Mouse (Mus musculus) kidney, embryonic 15.5 days (tissue): ENCODE measurements around the gene Dnm3. TPM values are rescaled to one million over a fixed set of nuclear protein-coding genes. Genes with fewer than 3 reads are reported as not detected.

Experiments
- ATAC-seq: fragments of 200-750 bp; cut with Nextera tagmentation; replicated peaks from 2 replicates; pipeline ENCODE4 v1.8.0; 2017; ENCODE audit warnings: moderate TSS enrichment; ENCODE audit not compliant: low FRiP score
- H3K27ac ChIP-seq: fragments of 300-500 bp; sonication (generic); 2 replicates; pipeline ENCODE4 v1.5.1; 2015; ENCODE audit warnings: mild to moderate bottlenecking, inconsistent platforms
- H3K27me3 ChIP-seq: fragments of 300-500 bp; sonication (generic); 2 replicates; pipeline ENCODE4 v1.6.1; 2015; ENCODE audit warnings: inconsistent platforms
- H3K36me3 ChIP-seq: fragments of 300-500 bp; sonication (generic); 2 replicates; pipeline ENCODE4 v1.6.1; 2015; ENCODE audit warnings: inconsistent platforms
- H3K4me1 ChIP-seq: fragments of 300-500 bp; sonication (generic); 2 replicates; pipeline ENCODE4 v1.6.1; 2015; ENCODE audit warnings: inconsistent platforms
- H3K4me2 ChIP-seq: fragments of 300-500 bp; sonication (generic); 2 replicates; pipeline ENCODE4 v1.6.1; 2015; ENCODE audit warnings: moderate library complexity, mild to moderate bottlenecking, inconsistent platforms
- H3K4me3 ChIP-seq: fragments of 300-500 bp; sonication (generic); replicated peaks from 2 replicates; pipeline ENCODE4 v1.5.1; 2015; ENCODE audit warnings: mild to moderate bottlenecking, inconsistent platforms
- H3K9ac ChIP-seq: fragments of 300-500 bp; sonication (generic); 2 replicates; pipeline ENCODE4 v1.6.1; 2015; ENCODE audit warnings: mild to moderate bottlenecking, inconsistent platforms
- H3K9me3 ChIP-seq: fragments of 300-500 bp; sonication (generic); replicated peaks from 2 replicates; pipeline ENCODE4 v1.6.1; 2016; ENCODE audit warnings: inconsistent platforms
- WGBS: fragments of 180-500 bp; shearing (Covaris S2); methylation state at CpG from one replicate; pipeline ENCODE4 v1.1.7; 2015; ENCODE audit warnings: mixed read lengths; 5-methylcytosine and 5-hydroxymethylcytosine counted together
- polyA plus RNA-seq: library from polyadenylated mRNA; unstranded; fragments of >200 nt; fragmentation: Nextera tagmentation; extraction: Ambion mirVana; gene quantifications from 2 replicates; pipeline ENCODE4 v1.2.1, GENCODE M21; 2015

The Dnm3 gene
- polyA plus RNA-seq, 1 experiment from 2014 or later: 7.6 TPM

DNA sequence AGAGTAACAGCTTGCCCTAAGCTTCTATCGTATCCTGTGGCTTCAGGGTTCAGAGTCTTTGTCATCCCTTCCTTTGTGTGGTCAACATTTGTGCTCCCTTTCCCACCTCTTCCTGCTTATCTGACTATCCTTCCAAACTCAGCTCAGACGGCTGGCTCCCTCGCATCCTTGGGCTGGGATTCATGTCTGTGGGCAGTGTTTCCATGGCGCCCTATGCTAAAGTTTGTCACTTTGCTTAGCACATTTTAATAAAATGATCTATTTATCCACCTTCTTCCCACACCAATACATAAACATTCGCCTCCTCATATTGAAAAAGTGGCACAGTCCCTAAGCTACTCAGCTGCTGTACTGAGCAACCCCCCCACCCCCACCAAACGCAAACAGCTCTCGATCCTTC lies 165.7 kb downstream of the Dnm3 start:
- no peak for ATAC-seq
- Histone ChIP-seq H3K4me2 (no peak overlapping the region), H3K36me3 (no peaks in the 10 kb centered on the region), H3K4me1 (peaks cover 6% of the 10 kb centered on the region; the same call in 1 of the 2 replicates), H3K9ac (no peak overlapping the region), H3K9me3 (no peaks in the 10 kb centered on the region), H3K27me3 (no peaks in the 10 kb centered on the region), H3K27ac (no peak overlapping the region), H3K4me3 (no peak overlapping the region)
- WGBS: 80% methylated on average over 7 of the region's 7 CpGs

DNA sequence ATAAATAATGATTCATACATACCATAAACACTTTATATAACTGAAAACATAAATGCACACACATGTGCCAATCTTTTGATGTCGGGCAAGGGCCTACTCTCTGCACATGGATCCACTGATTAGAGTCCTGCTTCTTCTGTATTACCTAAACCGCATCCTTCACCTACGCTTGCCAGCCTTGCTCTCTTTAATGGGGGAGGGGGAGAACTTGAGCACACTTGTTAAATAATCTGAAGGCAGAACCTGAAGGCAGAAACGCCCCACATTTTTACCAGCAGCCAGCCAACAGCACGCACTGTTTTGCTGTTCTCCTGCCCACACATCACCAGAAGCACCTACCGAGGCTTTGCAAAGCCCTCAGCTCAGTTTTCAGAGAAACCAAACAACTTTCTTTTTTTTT lies 172.6 kb downstream of the Dnm3 start:
- H3K27ac ChIP-seq: peak overlapping the region; percentile 52; the same call in 1 of the 2 replicates

DNA sequence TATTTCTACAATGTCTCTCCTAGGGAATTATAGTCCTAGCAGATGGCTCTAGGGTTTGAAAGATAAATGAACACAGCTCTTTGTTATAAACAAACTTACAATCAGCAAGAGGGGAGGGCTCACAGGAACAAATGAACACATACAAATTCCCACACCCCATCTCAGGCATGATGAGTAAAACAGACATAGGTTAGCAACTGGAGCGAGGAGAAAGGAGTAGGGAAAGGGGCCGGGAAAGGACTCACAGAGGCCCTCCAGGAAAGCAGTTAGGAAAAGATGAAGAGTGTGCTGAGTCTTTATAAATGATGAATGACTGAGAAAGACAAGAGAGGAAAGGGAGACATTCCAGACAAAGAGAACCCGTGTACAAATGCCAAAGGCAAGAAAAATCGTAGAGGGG lies 175.4 kb downstream of the Dnm3 start:
- Histone ChIP-seq H3K36me3 (no peaks in the 10 kb centered on the region), H3K4me3 (no peak overlapping the region), H3K9me3 (no peaks in the 10 kb centered on the region), H3K27me3 (no peaks in the 10 kb centered on the region), H3K4me1 (peaks cover 15% of the 10 kb centered on the region), H3K9ac (no peak overlapping the region), H3K4me2 (0 out of 2 replicates have a peak overlapping the region, but pooled peaks have one; percentile 7), H3K27ac (peak overlapping the region; percentile 60)
- 33% methylated on average over 4 of the region's 4 CpGs for WGBS
- ATAC-seq: no peak; the same call in 1 of the 2 replicates

More for the DNA sequence above, 172.6 kb downstream of the Dnm3 start:
- H3K9ac ChIP-seq: no peak overlapping the region
- no peak overlapping the region for H3K4me3 ChIP-seq
- H3K9me3 ChIP-seq: no peaks in the 10 kb centered on the region
- H3K36me3 ChIP-seq: no peaks in the 10 kb centered on the region
- H3K4me2 ChIP-seq: no peak overlapping the region
- H3K4me1 ChIP-seq: peaks cover 15% of the 10 kb centered on the region
- no peak for ATAC-seq
- 54% methylated on average over 6 of the region's 6 CpGs for WGBS
- no peaks in the 10 kb centered on the region for H3K27me3 ChIP-seq

DNA sequence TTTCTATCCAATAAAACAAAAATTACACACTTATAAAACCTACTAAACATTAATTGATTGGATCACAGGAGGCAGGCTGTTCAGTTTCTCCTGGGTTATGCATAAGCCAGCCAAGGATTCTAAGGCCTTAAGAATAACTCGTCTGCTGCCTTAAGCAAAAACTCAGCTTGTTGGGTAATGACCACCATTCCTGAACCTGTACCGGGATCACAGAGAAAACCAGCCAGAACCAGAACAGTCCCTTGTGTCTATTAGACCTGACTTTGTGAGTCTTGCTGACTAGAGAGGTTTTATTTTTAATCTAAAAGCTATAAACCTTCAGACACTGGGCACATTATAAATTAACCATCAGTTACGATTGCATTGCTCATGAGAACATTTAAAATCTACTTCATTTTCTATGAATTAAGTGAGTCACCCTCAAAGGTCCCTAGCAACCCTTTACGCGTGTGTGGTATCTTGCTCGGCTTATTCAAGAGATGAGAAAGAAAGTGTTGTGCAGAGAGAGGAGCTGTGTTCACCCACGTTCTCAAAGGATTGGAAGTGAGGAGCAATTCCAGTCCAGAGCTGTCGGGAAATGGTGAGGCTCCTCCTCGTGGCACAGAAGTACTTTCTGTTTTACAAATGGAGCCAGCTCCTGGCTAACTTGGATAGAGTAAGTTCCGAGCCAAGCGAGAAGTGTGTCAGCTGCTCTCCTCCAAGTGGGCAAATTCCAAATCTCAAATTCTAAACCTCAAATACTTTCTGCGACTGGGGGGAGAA lies 178.1 kb downstream of the Dnm3 start:
- H3K4me2 ChIP-seq: no peak overlapping the region
- 75% methylated on average over 12 of the region's 12 CpGs for WGBS
- no peak overlapping the region for H3K9ac ChIP-seq
- H3K4me1 ChIP-seq: 0 out of 2 replicates have a peak, but pooled peaks cover 6% of the 10 kb centered on the region
- H3K27ac ChIP-seq: no peak overlapping the region
- ATAC-seq: no peak
- no peaks in the 10 kb centered on the region for H3K9me3 ChIP-seq
- H3K27me3 ChIP-seq: no peaks in the 10 kb centered on the region
- H3K4me3 ChIP-seq: no peak overlapping the region
- H3K36me3 ChIP-seq: no peaks in the 10 kb centered on the region

DNA sequence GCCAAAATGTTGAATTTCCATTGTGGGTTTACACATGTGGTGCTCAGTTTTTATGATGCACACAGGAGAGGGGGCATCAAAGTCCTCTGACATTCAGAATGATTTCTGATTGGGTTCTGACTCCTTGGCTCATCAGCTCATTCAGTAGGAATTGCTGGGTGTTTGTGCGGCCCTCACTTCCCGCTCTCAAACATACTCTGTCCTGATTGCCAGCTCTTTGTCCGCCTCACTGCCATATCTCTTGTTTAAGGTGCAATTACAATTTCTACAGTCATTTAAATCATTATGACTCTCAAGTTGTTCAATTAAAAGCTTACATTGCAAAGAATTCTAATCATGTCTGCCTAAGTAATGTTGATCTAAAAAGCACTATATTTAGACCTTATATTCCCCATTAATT lies 179.3 kb downstream of the Dnm3 start:
- Histone ChIP-seq H3K36me3 (no peaks in the 10 kb centered on the region), H3K27ac (no peak overlapping the region), H3K4me1 (peaks cover 8% of the 10 kb centered on the region; the same call in 1 of the 2 replicates), H3K9ac (no peak overlapping the region), H3K4me2 (no peak overlapping the region), H3K4me3 (no peak overlapping the region), H3K9me3 (no peaks in the 10 kb centered on the region), H3K27me3 (no peaks in the 10 kb centered on the region)
- no peak for ATAC-seq
- WGBS: 88% methylated on average over 3 of the region's 3 CpGs

DNA sequence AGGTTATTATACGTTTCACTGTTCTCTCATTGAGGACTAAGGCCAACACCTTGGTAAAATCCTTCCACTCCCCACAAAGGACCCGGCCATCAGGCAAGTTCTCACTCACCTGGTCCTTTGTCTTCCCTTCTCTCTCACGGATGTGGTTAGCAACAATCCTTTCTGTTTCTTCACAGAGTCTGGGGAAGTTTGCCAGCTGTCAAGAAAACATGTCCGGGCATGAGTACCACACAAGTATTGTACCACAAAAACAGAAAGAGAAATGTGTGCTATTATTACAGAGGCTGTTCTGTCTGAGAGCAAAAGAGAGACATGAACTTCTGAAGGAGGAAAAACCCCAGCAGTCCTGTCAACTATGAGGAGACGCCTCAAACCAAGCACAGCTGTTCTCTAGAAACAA lies 182.4 kb downstream of the Dnm3 start:
- Histone ChIP-seq H3K36me3 (no peaks in the 10 kb centered on the region), H3K4me3 (no peak overlapping the region), H3K4me2 (no peak overlapping the region), H3K27ac (no peak overlapping the region), H3K9ac (no peak overlapping the region), H3K4me1 (peaks cover 3% of the 10 kb centered on the region; the same call in 1 of the 2 replicates), H3K27me3 (no peaks in the 10 kb centered on the region), H3K9me3 (no peaks in the 10 kb centered on the region)
- no peak for ATAC-seq
- 87% methylated on average over 5 of the region's 5 CpGs for WGBS

DNA sequence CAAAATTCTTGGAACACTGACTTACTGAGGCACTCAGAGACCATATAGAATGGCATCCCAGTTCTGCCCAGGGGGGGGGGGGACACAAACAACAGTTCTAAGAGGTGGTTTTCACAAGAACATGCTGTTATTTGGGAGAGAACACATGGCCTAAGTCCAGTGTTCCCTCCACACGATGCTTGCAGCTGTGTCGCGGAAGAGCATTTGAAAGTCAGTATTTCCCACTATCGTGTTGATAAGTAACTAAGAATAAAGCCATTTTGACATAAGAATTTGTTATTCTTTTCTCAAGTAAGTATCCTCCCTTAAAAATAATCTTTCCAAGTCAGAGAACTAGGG lies 183.3 kb downstream of the Dnm3 start:
- Histone ChIP-seq H3K27me3 (no peaks in the 10 kb centered on the region), H3K36me3 (no peaks in the 10 kb centered on the region), H3K9ac (no peak overlapping the region), H3K27ac (peak overlapping the region; percentile 58), H3K4me2 (no peak overlapping the region), H3K9me3 (no peaks in the 10 kb centered on the region), H3K4me3 (no peak overlapping the region), H3K4me1 (peaks cover 3% of the 10 kb centered on the region; the same call in 1 of the 2 replicates)
- no peak for ATAC-seq
- 69% methylated on average over 4 of the region's 4 CpGs for WGBS

DNA sequence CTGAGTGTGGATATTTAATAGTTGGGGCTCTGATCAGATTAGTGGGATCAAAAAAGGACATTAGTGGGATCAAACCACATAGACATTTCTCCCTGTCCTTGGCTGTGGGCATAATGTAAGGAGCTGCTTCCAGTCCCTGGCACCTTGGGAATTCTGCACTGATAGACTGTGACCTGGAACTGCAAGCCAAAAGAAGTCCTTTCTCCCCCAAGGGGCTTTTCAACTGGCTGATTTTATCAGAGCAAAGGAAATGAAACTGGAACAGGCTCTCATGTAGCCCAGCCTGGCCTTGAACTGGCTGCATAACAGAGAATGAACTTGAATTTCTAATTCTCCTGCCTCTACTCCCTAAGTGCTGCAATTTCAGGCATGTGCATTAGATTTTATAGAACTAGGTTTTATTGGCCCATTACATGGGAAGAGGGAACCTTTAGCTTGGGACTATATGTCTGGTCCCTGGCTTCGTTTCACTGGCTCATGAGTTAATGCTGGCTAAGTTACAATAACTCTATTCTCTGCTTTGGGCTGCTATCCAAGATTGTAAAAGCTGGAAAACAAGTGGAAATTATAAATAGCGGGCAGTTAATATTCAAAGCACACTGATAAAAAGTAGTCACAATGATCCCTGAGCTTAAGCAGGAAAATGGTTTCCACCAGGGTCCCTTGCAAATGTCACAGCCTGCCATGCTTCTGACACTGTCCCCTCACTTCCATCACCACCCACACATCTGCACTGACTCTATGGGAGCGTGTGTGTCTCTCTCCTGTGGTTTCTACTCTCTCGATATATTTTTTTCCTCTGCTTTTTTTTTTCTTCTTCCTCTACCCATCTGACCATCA lies 183.9 kb downstream of the Dnm3 start:
- H3K36me3 ChIP-seq: no peaks in the 10 kb centered on the region
- H3K4me1 ChIP-seq: peaks cover 3% of the 10 kb centered on the region; the same call in 1 of the 2 replicates
- no peak for ATAC-seq
- H3K4me2 ChIP-seq: no peak overlapping the region
- H3K9ac ChIP-seq: no peak overlapping the region
- H3K27me3 ChIP-seq: no peaks in the 10 kb centered on the region
- 61% methylated on average over 4 of the region's 4 CpGs for whole genome bisulfite sequencing
- H3K9me3 ChIP-seq: no peaks in the 10 kb centered on the region
- H3K27ac ChIP-seq: peak overlapping the region; percentile 58
- no peak overlapping the region for H3K4me3 ChIP-seq

DNA sequence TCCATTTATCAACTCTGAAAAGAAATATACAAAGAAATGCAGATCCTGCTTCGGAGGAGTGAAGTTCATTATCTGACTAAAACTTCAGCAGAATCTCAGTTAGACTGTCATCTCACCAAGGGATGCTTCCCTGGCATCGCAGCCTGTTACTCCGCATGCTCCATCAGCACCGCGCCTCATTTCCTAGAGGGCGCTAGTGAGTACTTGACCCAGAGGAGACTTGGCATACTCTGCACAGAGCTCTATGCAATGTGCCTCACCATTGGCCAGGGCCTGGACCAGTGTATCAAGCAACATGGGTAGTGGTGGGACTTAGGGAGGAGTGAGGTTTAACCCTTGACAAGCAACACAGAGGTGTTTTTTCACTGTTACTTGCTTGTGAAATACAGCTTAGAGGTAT lies 190.9 kb downstream of the Dnm3 start:
- Histone ChIP-seq H3K9ac (no peak overlapping the region), H3K27ac (no peak overlapping the region), H3K9me3 (no peaks in the 10 kb centered on the region), H3K27me3 (no peaks in the 10 kb centered on the region), H3K4me3 (no peak overlapping the region), H3K4me1 (peaks cover 7% of the 10 kb centered on the region), H3K36me3 (no peaks in the 10 kb centered on the region), H3K4me2 (no peak overlapping the region)
- 58% methylated on average over 6 of the region's 6 CpGs for WGBS
- ATAC-seq: no peak

DNA sequence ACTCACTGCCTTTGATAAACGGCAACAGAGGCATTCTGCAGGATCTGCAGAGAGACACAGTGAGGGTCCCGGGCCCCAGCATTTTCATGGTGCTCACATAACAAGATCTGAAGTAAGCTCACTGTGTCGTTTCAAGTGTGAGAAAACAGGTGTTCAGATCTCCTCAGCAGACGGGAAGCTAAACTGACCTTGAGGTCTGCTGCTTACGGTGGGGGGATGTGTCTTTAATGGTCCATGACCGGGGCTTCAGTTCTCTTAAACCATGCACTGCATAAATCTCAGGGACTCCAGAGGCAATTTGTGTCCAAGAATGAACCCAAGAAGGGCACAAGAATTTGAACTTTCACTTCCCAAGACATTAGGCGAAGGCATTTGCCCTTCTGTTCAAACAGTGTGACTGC lies 195.9 kb downstream of the Dnm3 start:
- WGBS: 6% methylated on average over 7 of the region's 7 CpGs

DNA sequence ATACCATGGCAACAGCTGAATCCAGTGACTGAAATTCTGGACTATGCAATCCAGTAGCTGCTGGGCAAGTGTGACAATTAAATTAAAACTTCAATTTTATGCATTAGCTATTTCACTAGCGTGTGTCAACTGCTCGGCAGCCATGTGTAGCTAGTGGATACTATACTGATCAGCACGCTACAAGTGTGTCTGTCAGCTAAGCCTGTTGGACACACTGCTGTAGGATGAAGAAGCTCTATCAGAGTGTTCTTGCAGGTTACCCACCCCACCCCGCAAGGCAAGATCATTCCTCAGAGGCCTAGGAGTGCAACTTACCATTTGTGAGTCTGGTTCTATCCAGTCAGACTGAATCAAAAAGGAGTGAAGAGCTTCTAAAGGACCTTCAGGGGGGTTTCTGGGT lies 197.8 kb downstream of the Dnm3 start:
- Histone ChIP-seq H3K9me3 (no peaks in the 10 kb centered on the region), H3K27me3 (no peaks in the 10 kb centered on the region), H3K4me1 (peaks cover 13% of the 10 kb centered on the region), H3K27ac (no peak overlapping the region), H3K4me3 (no peak overlapping the region), H3K4me2 (no peak overlapping the region), H3K36me3 (no peaks in the 10 kb centered on the region), H3K9ac (no peak overlapping the region)
- ATAC-seq: no peak
- 91% methylated on average over 4 of the region's 4 CpGs for WGBS

More for the DNA sequence above, 195.9 kb downstream of the Dnm3 start:
- H3K4me3 ChIP-seq: no peak overlapping the region
- peaks cover 13% of the 10 kb centered on the region for H3K4me1 ChIP-seq
- H3K27me3 ChIP-seq: no peaks in the 10 kb centered on the region
- ATAC-seq: peak; percentile 98
- no peaks in the 10 kb centered on the region for H3K36me3 ChIP-seq
- H3K4me2 ChIP-seq: 0 out of 2 replicates have a peak overlapping the region, but pooled peaks have one; percentile 9
- H3K9me3 ChIP-seq: no peaks in the 10 kb centered on the region
- no peak overlapping the region for H3K9ac ChIP-seq
- peak overlapping the region; percentile 89 for H3K27ac ChIP-seq

DNA sequence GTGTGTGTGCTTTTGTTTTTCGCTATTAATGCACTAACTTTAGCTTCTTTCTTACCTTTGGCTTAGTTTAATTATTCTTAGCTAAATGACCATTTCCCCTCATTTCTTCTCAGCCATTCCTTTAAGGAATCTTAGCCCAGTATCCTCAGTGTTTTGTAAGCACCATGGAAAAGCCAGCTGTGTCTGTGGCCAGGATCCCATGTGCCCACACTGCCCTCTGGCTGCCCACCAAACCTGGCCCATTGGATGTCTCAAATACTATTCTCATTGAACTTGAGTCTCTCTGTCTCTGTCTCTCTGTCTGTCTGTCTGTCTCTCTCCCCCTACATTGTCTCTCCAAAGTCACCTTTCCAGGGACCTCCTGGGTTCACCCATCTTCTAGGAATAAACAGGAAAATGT lies 201.8 kb downstream of the Dnm3 start:
- Histone ChIP-seq H3K27ac (no peak overlapping the region), H3K27me3 (no peaks in the 10 kb centered on the region), H3K9me3 (no peaks in the 10 kb centered on the region), H3K9ac (no peak overlapping the region), H3K4me3 (no peak overlapping the region), H3K4me1 (no peaks in the 10 kb centered on the region), H3K36me3 (no peaks in the 10 kb centered on the region), H3K4me2 (no peak overlapping the region)
- ATAC-seq: no peak
- 96% methylated on average over 1 of the region's 1 CpGs for WGBS
